Mouse (Mus musculus) cortical plate, adult 2 months (tissue): ENCODE results near the gene Cyp4f37. TPM values are rescaled to one million over a fixed set of nuclear protein-coding genes. Genes with fewer than 3 reads are reported as not detected.
"Not testable (repeated sequence)": the region's sequence is repeated elsewhere in the genome, so short reads cannot be mapped to it uniquely, and the experiment has no call there.

Experiments
- H3K27ac ChIP-seq: fragments of 200-500 bp; 2 replicates; pipeline ENCODE4 v1.5.1; 2012; ENCODE audit warnings: low read length, control low read depth, inconsistent platforms; ENCODE audit not compliant: insufficient read depth
- H3K4me1 ChIP-seq: fragments of 200-500 bp; 2 replicates; pipeline ENCODE4 v1.6.1; 2011; ENCODE audit warnings: low read length; ENCODE audit not compliant: control insufficient read depth, insufficient read depth
- H3K4me3 ChIP-seq: fragments of 200-500 bp; 2 replicates; pipeline ENCODE4 v1.5.1; 2011; ENCODE audit warnings: mild to moderate bottlenecking, low read length, control low read depth; ENCODE audit not compliant: insufficient read depth
- CTCF ChIP-seq: fragments of 200-500 bp; IDR thresholded peaks from 2 replicates; pipeline ENCODE4 v1.5.1; 2011; ENCODE audit warnings: mild to moderate bottlenecking, control low read depth, low read length; ENCODE audit not compliant: insufficient read depth; ENCODE audit errors: extremely low read depth
- POLR2A ChIP-seq: fragments of 200-500 bp; IDR thresholded peaks from 2 replicates; pipeline ENCODE4 v1.6.1; 2011; ENCODE audit warnings: mild to moderate bottlenecking, low read length, control low read depth; ENCODE audit not compliant: insufficient read depth; ENCODE audit errors: extremely low read depth
- polyA plus RNA-seq: library from polyadenylated mRNA; depleted of rRNA; stranded (reverse); fragments of >200 nt; gene quantifications from 2 replicates; pipeline ENCODE4 v1.2.3, GENCODE M21; 2012; rRNA removed

Cyp4f37 gene
- polyA plus RNA-seq: not detected in 2 replicates

DNA sequence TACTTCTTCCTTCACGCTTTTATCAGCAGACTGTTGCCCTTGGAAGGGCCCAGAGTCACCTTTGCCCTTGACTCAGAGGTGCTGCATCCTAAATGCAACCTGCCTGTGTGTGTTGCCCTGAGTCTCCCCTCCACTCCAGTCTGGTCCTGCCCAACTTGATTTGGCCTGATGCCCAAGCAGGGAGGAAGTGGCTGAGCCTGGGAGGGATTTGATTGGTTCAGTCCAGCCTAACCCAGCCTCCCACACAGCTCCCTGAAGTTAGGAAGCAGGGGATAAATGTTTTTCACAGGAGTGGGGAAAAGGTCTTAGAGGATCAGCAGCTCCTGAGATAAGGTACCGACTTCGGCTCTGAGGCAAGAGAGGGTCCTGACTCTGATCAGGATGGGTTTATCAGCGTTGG is at the start of gene Cyp4f37:
Cyp4f37 (plus strand) TSS at position 292 of the 400 bp plus-strand sequence.
- not testable (repeated sequence) for H3K4me3 ChIP-seq, H3K4me1 ChIP-seq, H3K27ac ChIP-seq

DNA sequence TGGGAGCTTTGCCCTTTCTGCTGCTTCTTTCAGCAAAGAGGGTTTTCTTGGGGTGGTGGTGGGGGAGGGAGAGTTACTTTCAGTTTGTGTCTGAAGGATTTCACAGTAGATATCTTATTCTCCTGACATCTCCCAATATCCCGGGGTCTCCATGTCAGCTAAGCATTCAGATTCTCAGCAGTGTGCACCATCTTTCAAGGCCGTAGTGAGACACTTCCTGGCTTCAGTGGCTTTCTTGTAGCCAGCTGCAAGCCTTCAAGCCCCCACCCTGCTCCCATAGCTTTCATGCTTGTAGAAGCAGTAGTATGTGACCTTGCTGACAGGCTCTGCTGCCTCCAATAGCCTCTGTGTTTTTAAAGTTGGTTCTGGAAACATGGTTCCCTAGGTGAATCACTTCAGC is 47.8 kb upstream of the Cyp4f37 start:
- H3K4me1 ChIP-seq, H3K27ac ChIP-seq: not testable (repeated sequence)

DNA sequence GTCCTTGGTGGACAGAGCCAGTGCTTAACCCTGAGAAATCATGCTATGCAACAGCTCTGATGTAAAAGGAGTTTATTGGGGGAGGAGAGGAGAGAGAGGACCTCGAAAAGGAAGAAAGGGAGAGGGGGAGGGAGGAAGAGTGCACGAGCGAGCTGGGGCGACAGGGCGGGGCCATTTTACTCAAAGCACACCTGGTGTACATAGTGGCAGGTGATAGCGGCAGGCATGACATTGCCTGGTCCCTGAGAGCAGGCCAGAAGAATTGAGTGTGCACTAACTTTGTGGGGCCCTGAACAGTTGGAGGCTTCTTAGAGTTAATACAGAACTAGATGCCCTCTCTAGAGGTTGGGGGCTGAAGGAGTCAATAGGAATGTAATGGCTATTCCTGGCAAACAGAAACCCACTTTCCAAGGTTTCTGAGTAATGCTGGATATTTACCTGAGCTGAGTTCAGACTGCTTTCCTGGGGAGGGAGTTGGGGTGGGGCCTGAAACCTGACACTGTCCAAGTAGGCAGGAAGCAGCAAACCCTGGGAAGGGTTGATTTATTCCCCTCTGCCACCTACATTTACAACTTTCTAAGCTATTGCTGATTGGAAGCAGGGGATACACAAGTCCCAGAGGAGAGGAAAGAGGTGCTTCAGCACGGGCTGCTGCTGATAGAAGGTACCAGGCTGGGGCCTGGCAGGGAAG is 43.5 kb upstream of the Cyp4f37 start:
- no peak overlapping the region for H3K27ac ChIP-seq
- H3K4me3 ChIP-seq: no peak overlapping the region
- TF ChIP-seq POLR2A: no peak
- TF ChIP-seq CTCF: no peak
- H3K4me1 ChIP-seq: no peaks in the 10 kb centered on the region

More for the DNA sequence above, 47.8 kb upstream of the Cyp4f37 start:
- not testable (repeated sequence) for H3K4me3 ChIP-seq

DNA sequence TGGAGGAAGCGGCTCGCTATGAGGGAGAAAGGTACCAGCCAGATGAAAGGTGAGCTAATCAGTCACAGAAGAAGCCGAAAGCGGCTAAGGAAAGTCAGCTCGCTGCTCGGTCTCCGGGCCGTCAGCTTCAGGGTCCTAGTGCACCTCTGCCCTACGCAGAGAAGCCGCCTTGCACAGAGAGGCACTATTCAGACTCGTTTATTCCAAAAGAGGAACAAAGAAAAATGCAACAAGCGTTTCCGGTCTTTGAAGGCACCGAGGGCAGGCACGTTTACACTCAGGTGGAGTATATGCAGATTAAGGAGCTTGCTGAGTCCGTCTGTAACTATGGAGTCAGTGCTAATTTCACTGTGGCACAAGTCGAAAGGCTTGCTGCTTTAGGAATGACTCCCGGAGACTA is 24.6 kb upstream of the Cyp4f37 start:
- no peaks in the 10 kb centered on the region for H3K4me1 ChIP-seq
- no peak overlapping the region for H3K27ac ChIP-seq
- no peak for TF ChIP-seq CTCF
- no peak for TF ChIP-seq POLR2A
- H3K4me3 ChIP-seq: no peak overlapping the region

DNA sequence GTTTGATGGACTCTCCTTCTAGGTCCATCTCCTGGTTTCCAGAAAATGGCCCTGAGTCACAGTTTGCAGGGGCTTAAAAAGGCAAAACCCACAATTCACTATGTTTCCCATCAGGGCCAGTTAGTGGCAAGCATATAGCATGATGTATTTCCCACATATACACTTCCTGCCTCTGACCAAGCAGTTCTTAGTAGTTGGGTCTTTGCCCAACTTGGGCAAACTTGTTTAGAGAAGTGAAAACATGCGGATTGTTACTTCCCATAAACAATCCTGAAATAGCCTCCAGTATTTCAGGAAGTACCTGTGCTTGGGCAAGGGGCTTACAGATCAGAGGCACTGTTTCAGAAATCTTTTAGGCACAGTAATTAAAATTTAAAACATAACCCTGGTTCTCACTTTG is 13.1 kb upstream of the Cyp4f37 start:
- Histone ChIP-seq H3K4me1 (no peaks in the 10 kb centered on the region), H3K4me3 (no peak overlapping the region), H3K27ac (no peak overlapping the region)
- TF ChIP-seq POLR2A: no peak
- TF ChIP-seq CTCF: no peak

DNA sequence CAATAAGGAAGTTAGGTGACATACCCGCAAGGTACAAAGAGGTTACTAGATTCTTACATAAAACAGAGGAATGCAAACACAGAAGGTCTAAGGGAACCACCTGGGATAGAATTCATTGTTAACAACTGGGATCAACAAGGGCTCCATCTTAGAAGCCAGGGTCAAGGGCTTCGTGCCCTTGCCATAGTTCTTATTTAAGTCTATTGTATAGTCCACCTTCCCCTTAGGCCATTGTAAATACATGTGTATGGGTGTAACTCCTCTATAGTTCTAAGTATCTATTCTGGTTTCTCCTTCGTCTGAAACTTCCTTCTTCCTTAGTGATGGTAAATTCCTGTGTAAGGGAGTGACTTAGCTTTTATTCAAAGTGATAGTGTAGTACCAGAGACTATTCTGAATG is 10.9 kb upstream of the Cyp4f37 start:
- H3K4me1 ChIP-seq, H3K4me3 ChIP-seq, H3K27ac ChIP-seq: not testable (repeated sequence)

DNA sequence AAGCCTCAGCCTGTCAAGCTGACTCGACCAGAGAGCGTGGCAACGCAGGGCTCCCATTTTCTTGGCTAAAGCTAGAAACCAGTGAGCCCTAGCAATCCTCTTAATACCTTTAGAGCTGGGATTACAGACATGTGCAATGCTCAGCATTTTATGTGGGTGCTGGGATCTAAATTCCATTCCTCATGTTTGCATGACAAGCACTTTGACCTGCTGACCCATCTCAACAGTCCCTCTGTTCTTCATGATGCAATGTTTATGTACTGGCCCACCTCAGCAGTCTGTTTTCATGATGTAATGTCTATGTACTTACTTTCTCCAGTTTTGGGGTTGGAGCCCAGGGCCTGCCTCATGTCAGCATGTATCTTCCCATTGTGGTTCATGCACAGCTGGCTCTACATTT is 10.2 kb upstream of the Cyp4f37 start:
- Histone ChIP-seq H3K4me3 (no peak overlapping the region), H3K27ac (no peak overlapping the region), H3K4me1 (no peaks in the 10 kb centered on the region)
- TF ChIP-seq POLR2A (no peak), CTCF (no peak)

DNA sequence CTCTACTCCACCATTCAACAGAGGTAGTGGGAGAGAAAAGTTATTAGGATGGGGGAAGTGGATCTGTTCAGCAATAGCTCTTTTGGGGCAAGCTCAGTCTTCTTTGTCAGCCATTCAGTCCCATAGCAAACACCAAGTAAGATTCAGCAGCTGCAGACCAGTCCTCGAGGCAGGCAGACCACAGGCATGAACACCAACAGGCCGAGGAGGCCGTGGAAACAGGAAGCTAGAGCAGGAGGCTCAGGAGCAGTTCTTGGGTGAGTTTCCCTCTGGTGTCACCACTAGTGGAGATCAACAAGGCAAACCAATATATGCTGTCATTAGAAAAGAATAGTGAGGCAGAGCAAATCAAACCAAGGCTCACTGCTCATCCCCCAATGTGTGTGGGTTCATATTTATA is 8.7 kb upstream of the Cyp4f37 start:
- Histone ChIP-seq H3K27ac (no peak overlapping the region), H3K4me1 (no peaks in the 10 kb centered on the region), H3K4me3 (no peak overlapping the region)
- no peak for TF ChIP-seq CTCF
- no peak for TF ChIP-seq POLR2A

DNA sequence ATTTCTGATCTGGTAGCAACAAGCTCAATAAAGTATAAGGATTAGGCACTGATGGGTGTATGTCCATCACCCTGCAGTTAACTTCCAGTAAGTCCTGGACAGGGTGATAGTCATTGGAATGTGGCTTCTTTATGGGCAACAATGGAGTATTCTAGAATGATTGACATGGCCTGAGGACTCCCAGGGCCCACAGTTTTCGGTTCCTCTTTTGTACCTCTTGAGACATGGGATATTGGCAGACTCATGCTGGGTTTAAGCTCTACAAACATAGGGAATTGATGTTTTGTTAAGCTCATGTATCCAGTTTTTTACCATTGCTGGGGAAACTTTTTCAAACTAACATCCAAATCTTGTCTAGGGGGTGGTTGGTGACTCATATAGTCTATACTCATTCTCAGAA is 3.9 kb upstream of the Cyp4f37 start:
- no peak for TF ChIP-seq CTCF
- TF ChIP-seq POLR2A: no peak
- Histone ChIP-seq H3K4me1 (no peaks in the 10 kb centered on the region), H3K4me3 (no peak overlapping the region), H3K27ac (no peak overlapping the region)

DNA sequence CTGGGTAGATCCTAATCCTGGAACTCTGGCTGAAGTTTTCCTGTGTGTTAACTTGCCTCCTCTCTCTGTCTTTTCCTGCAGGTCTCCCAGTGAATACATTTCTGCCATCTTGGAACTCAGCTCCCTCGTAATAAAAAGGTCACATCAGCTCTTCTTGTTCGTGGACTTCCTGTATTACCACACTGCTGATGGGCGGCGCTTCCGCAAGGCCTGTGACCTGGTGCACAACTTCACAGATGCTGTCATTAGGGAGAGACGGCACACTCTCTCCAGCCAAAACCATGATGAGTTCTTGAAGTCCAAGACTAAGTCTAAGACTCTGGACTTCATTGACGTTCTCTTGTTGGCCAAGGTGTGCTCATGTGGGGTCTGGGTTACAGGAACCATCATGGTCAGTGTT is 8.6 kb downstream of the Cyp4f37 start:
- H3K4me3 ChIP-seq, H3K27ac ChIP-seq: not testable (repeated sequence)

DNA sequence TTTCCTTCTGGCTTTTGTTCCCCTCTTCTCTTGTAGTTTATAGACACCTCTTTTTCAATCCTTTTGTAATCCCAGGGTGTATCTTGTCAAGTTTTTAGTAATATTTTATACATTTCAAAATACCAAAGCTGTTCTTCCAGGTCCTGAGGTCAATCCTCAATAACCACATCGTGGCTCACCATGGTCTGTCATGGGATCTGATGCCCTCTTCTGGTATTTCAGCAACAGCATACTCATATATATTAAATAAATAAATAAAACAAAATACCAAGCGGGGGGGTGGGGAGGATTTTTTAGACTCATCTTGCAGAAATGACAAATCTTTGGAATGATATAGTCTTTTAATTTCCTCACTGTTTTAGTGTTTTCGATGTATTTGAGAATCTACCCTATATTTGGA is 10.8 kb downstream of the Cyp4f37 start:
- no peaks in the 10 kb centered on the region for H3K4me1 ChIP-seq
- H3K27ac ChIP-seq: no peak overlapping the region
- no peak for TF ChIP-seq CTCF
- TF ChIP-seq POLR2A: no peak
- no peak overlapping the region for H3K4me3 ChIP-seq

More for the DNA sequence above, 8.6 kb downstream of the Cyp4f37 start:
- H3K4me1 ChIP-seq: not testable (repeated sequence)

DNA sequence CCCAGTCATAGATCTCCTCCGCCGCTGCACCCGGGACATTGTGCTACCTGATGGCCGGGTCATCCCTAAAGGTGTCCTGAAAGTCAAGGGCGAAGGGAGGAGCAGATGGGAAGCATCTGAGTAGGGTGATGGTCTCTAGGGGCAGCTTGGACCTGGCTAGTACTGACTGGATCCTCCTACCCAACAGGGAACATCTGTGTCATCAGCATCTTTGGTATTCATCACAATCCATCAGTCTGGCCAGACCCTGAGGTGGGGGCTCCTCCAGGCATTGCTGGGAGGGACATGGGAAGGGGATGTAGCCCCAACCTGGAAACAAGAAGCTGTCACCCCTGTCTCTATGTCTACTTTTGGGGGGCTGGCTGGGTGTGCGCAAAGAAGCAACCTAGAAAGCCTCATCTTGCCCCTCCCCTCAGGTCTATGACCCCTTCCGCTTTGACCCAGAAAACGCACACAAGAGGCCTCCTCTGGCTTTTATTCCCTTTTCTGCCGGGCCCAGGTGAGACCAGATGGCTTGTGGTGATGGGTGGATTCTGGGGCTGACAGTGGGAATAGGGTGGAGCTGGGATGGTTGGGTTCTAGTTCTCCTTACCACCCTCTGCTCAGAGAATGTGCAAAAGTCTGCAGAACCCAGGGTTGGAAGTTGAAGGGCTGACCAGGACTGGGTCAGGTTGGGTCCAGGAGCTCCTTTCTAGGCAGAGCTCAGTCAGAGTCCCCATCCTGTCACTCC is 13.3 kb downstream of the Cyp4f37 start:
- H3K4me1 ChIP-seq, H3K27ac ChIP-seq: not testable (repeated sequence)
- peak overlapping the region; percentile 22; the same call in 1 of the 2 replicates for H3K4me3 ChIP-seq
